Mouse (Mus musculus): ENCODE results near the gene Hoxc12. TPM values are rescaled to one million over a fixed set of nuclear protein-coding genes. Genes with fewer than 3 reads are reported as not detected.

The Hoxc12 gene
- polyA plus RNA-seq, 1 experiment from 2014 or later, result not detected

GRCm38 (mm10) chr15:102970740-102971139 lies 34.2 kb downstream of the Hoxc12 start:
- ATAC-seq (ENCODE audit: low FRiP score, low TSS enrichment), result no peak
- 3% methylated on average over 12 of the region's 12 CpGs for WGBS
- Histone ChIP-seq H3K9ac (replicated peaks; ENCODE audit: low read length) (peak overlapping the region; percentile 59), H3K27me3 (ENCODE audit: insufficient read depth, low read length) (peaks cover 24% of the 10 kb centered on the region), H3K4me3 (ENCODE audit: low read length) (peak overlapping the region; percentile 54), H3K27ac (ENCODE audit: low read length) (peak overlapping the region; percentile 79), H3K4me2 (replicated peaks; ENCODE audit: low read depth, low read length) (peak overlapping the region; percentile 84), H3K4me1 (ENCODE audit: insufficient read depth, low read length) (peaks cover 25% of the 10 kb centered on the region), H3K36me3 (ENCODE audit: insufficient read depth, low read length) (no peaks in the 10 kb centered on the region), H3K9me3 (ENCODE audit: low read length) (no peaks in the 10 kb centered on the region)

- Histone ChIP-seq H3K4me2 (replicated peaks; ENCODE audit: low read depth, low read length) (peak overlapping the region; percentile 84), H3K27ac (ENCODE audit: low read length) (peak overlapping the region; percentile 75), H3K9me3 (ENCODE audit: low read length) (no peaks in the 10 kb centered on the region), H3K36me3 (ENCODE audit: insufficient read depth, low read length) (no peaks in the 10 kb centered on the region), H3K4me3 (ENCODE audit: low read length) (peak overlapping the region; percentile 54), H3K4me1 (ENCODE audit: insufficient read depth, low read length) (peaks cover 27% of the 10 kb centered on the region), H3K9ac (replicated peaks; ENCODE audit: low read length) (peak overlapping the region; percentile 82), H3K27me3 (ENCODE audit: insufficient read depth, low read length) (peaks cover 30% of the 10 kb centered on the region)
- ATAC-seq (ENCODE audit: low FRiP score, low TSS enrichment), result no peak
- 1% methylated on average over 21 of the region's 21 CpGs for WGBS
Observed at GRCm38 (mm10) chr15:102972254-102972653, 35.7 kb downstream of the Hoxc12 start.

GRCm38 (mm10) chr15:102972753-102973152 lies 36.2 kb downstream of the Hoxc12 start:
- peak overlapping the region; percentile 82 for H3K9ac ChIP-seq (replicated peaks; ENCODE audit: low read length)
- H3K4me3 ChIP-seq (ENCODE audit: low read length), result peak overlapping the region; percentile 54

GRCm38 (mm10) chr15:102975034-102975433 lies 38.5 kb downstream of the Hoxc12 start:
- H3K27ac ChIP-seq (ENCODE audit: low read length), result peak overlapping the region; percentile 97
- H3K27me3 ChIP-seq (ENCODE audit: insufficient read depth, low read length), result peaks cover 31% of the 10 kb centered on the region
- peak overlapping the region; percentile 84 for H3K4me2 ChIP-seq (replicated peaks; ENCODE audit: low read depth, low read length)
- H3K9me3 ChIP-seq (ENCODE audit: low read length), result no peaks in the 10 kb centered on the region
- H3K9ac ChIP-seq (replicated peaks; ENCODE audit: low read length), result peak overlapping the region; percentile 97
- H3K36me3 ChIP-seq (ENCODE audit: insufficient read depth, low read length), result no peaks in the 10 kb centered on the region
- peaks cover 49% of the 10 kb centered on the region for H3K4me1 ChIP-seq (ENCODE audit: insufficient read depth, low read length)
- ATAC-seq (ENCODE audit: low FRiP score, low TSS enrichment), result no peak
- peak overlapping the region; percentile 59 for H3K4me3 ChIP-seq (ENCODE audit: low read length)
- 6% methylated on average over 7 of the region's 7 CpGs for WGBS

More at GRCm38 (mm10) chr15:102972753-102973152, 36.2 kb downstream of the Hoxc12 start:
- 8% methylated on average over 6 of the region's 6 CpGs for WGBS
- peaks cover 31% of the 10 kb centered on the region for H3K4me1 ChIP-seq (ENCODE audit: insufficient read depth, low read length)
- no peaks in the 10 kb centered on the region for H3K9me3 ChIP-seq (ENCODE audit: low read length)
- ATAC-seq (ENCODE audit: low FRiP score, low TSS enrichment), result no peak
- H3K27me3 ChIP-seq (ENCODE audit: insufficient read depth, low read length), result peaks cover 30% of the 10 kb centered on the region
- no peaks in the 10 kb centered on the region for H3K36me3 ChIP-seq (ENCODE audit: insufficient read depth, low read length)
- peak overlapping the region; percentile 75 for H3K27ac ChIP-seq (ENCODE audit: low read length)
- peak overlapping the region; percentile 84 for H3K4me2 ChIP-seq (replicated peaks; ENCODE audit: low read depth, low read length)

- peak; percentile 50; the same call in 1 of the 2 replicates for ATAC-seq (ENCODE audit: low FRiP score, low TSS enrichment)
- H3K36me3 ChIP-seq (ENCODE audit: insufficient read depth, low read length), result no peaks in the 10 kb centered on the region
- WGBS, result under 1% methylated on average over 21 of the region's 21 CpGs
- peak overlapping the region; percentile 97 for H3K27ac ChIP-seq (ENCODE audit: low read length)
- peak overlapping the region; percentile 84 for H3K4me2 ChIP-seq (replicated peaks; ENCODE audit: low read depth, low read length)
- peak overlapping the region; percentile 97 for H3K9ac ChIP-seq (replicated peaks; ENCODE audit: low read length)
- H3K9me3 ChIP-seq (ENCODE audit: low read length), result no peaks in the 10 kb centered on the region
- H3K4me1 ChIP-seq (ENCODE audit: insufficient read depth, low read length), result peaks cover 49% of the 10 kb centered on the region
- H3K27me3 ChIP-seq (ENCODE audit: insufficient read depth, low read length), result peaks cover 25% of the 10 kb centered on the region; the same call in 1 of the 2 replicates
- H3K4me3 ChIP-seq (ENCODE audit: low read length), result peak overlapping the region; percentile 59
Observed at GRCm38 (mm10) chr15:102975688-102976111, 39.1 kb downstream of the Hoxc12 start.

GRCm38 (mm10) chr15:102976171-102976570 lies 39.6 kb downstream of the Hoxc12 start, which contains the start of gene Hoxc9:
Gene Hoxc9, plus strand, starts transcription at chr15:102976439.
- Histone ChIP-seq H3K9ac (replicated peaks; ENCODE audit: low read length) (peak within 1 kb of the TSS; percentile 97), H3K36me3 (ENCODE audit: insufficient read depth, low read length) (no peaks in the 10 kb centered on the region), H3K4me3 (ENCODE audit: low read length) (peak within 1 kb of the TSS; percentile 59), H3K27ac (ENCODE audit: low read length) (peak within 1 kb of the TSS; percentile 97), H3K4me1 (ENCODE audit: insufficient read depth, low read length) (peaks cover 47% of the 10 kb centered on the region), H3K27me3 (ENCODE audit: insufficient read depth, low read length) (peaks cover 25% of the 10 kb centered on the region; the same call in 1 of the 2 replicates), H3K9me3 (ENCODE audit: low read length) (no peaks in the 10 kb centered on the region), H3K4me2 (replicated peaks; ENCODE audit: low read depth, low read length) (peak within 1 kb of the TSS; percentile 84)
- no peak for ATAC-seq (ENCODE audit: low FRiP score, low TSS enrichment)
- WGBS, result 0% methylated on average over 13 of the region's 20 CpGs

GRCm38 (mm10) chr15:102976631-102977422 lies 40.3 kb downstream of the Hoxc12 start:
- Histone ChIP-seq H3K27me3 (ENCODE audit: insufficient read depth, low read length) (peaks cover 25% of the 10 kb centered on the region; the same call in 1 of the 2 replicates), H3K27ac (ENCODE audit: low read length) (peak overlapping the region; percentile 97), H3K9me3 (ENCODE audit: low read length) (no peaks in the 10 kb centered on the region), H3K4me1 (ENCODE audit: insufficient read depth, low read length) (peaks cover 43% of the 10 kb centered on the region), H3K4me2 (replicated peaks; ENCODE audit: low read depth, low read length) (peak overlapping the region; percentile 84), H3K4me3 (ENCODE audit: low read length) (peak overlapping the region; percentile 59), H3K36me3 (ENCODE audit: insufficient read depth, low read length) (no peaks in the 10 kb centered on the region), H3K9ac (replicated peaks; ENCODE audit: low read length) (peak overlapping the region; percentile 97)
- no peak for ATAC-seq (ENCODE audit: low FRiP score, low TSS enrichment)
- 1% methylated on average over 37 of the region's 37 CpGs for WGBS

- ATAC-seq (ENCODE audit: low FRiP score, low TSS enrichment), result no peak
- Histone ChIP-seq H3K27ac (ENCODE audit: low read length) (peak overlapping the region; percentile 97), H3K9ac (replicated peaks; ENCODE audit: low read length) (peak overlapping the region; percentile 97), H3K4me2 (replicated peaks; ENCODE audit: low read depth, low read length) (peak overlapping the region; percentile 84), H3K27me3 (ENCODE audit: insufficient read depth, low read length) (peaks cover 25% of the 10 kb centered on the region), H3K9me3 (ENCODE audit: low read length) (no peaks in the 10 kb centered on the region), H3K4me1 (ENCODE audit: insufficient read depth, low read length) (peaks cover 43% of the 10 kb centered on the region), H3K36me3 (ENCODE audit: insufficient read depth, low read length) (no peaks in the 10 kb centered on the region), H3K4me3 (ENCODE audit: low read length) (peak overlapping the region; percentile 59)
- 2% methylated on average over 16 of the region's 16 CpGs for WGBS
Observed at GRCm38 (mm10) chr15:102977423-102977974, 40.9 kb downstream of the Hoxc12 start.

GRCm38 (mm10) chr15:102978615-102979515 lies 42.3 kb downstream of the Hoxc12 start:
- Histone ChIP-seq H3K4me3 (ENCODE audit: low read length) (peak overlapping the region; percentile 59), H3K4me2 (replicated peaks; ENCODE audit: low read depth, low read length) (peak overlapping the region; percentile 84), H3K27ac (ENCODE audit: low read length) (peak overlapping the region; percentile 97), H3K4me1 (ENCODE audit: insufficient read depth, low read length) (peaks cover 49% of the 10 kb centered on the region), H3K36me3 (ENCODE audit: insufficient read depth, low read length) (no peaks in the 10 kb centered on the region), H3K9me3 (ENCODE audit: low read length) (no peaks in the 10 kb centered on the region), H3K27me3 (ENCODE audit: insufficient read depth, low read length) (peaks cover 21% of the 10 kb centered on the region), H3K9ac (replicated peaks; ENCODE audit: low read length) (peak overlapping the region; percentile 97)
- WGBS, result 16% methylated on average over 13 of the region's 13 CpGs
- ATAC-seq (ENCODE audit: low FRiP score, low TSS enrichment), result no peak

All from kidney, embryonic 16.5 days (tissue).